In the genomic region with DNA sequence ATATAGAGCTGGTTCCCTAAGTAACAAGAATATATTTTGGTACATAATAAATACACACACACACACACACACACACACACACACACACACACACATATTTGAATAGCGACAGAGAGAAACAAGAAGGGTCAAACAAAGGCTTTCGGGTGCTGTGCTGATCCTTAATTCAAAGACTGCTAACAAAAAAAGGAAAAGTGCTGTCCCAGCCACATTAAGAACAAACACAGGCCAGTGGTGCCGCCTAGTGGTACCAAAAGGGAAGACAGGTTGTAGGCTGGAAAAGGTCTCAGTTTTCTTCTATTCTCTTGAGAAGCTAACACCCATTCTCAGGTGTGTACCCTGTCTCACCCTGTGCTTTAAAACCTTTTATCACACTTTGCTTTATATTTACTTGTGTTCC, we compare ENCODE assay signal across 8 mouse cellular contexts.
DNase-seq lines count a peak whose midpoint lies in the region; ATAC-seq lines count a peak whose summit lies in the region.
"Had no signal": no experiment of that assay in that cellular context is flagged by ENCODE, and none has a peak within 500 bp of the region (broad histone marks: within the 10 kb centered on the region; RNA-seq: fewer than 3 reads in every experiment).

No protein-coding gene starts in this region.

- no peak overlapping the region for H3K9ac ChIP-seq in forebrain, embryonic 15.5 days (replicated peaks)
- H3K9ac ChIP-seq: limb, embryonic 12.5 days had no signal

- H3K27me3 ChIP-seq in forebrain, embryonic 15.5 days: no peaks in the 10 kb centered on the region
- H3K27me3 ChIP-seq: limb, embryonic 12.5 days had no signal

- H3K4me2 ChIP-seq in forebrain, embryonic 15.5 days (replicated peaks): no peak overlapping the region
- H3K4me2 ChIP-seq: limb, embryonic 12.5 days had no signal

- whole genome bisulfite sequencing in forebrain, embryonic 15.5 days: 0% methylated on average over 3 of the region's 3 CpGs

- no peaks in the 10 kb centered on the region for H3K4me1 ChIP-seq in forebrain, embryonic 15.5 days
- H3K4me1 ChIP-seq: limb, embryonic 12.5 days had no signal

- no peak overlapping the region for H3K27ac ChIP-seq in forebrain, embryonic 15.5 days (replicated peaks)
- H3K27ac ChIP-seq: limb, embryonic 12.5 days had no signal

- no peaks in the 10 kb centered on the region for H3K36me3 ChIP-seq in forebrain, embryonic 15.5 days
- H3K36me3 ChIP-seq: limb, embryonic 12.5 days had no signal

- ATAC-seq in forebrain, embryonic 15.5 days (replicated peaks): 0 out of 2 replicates have a peak, but pooled peaks have one; percentile 43

- no peak overlapping the region for H3K4me3 ChIP-seq in forebrain, embryonic 15.5 days
- H3K4me3 ChIP-seq: limb, embryonic 12.5 days had no signal

- no peaks in the 10 kb centered on the region for H3K9me3 ChIP-seq in forebrain, embryonic 15.5 days
- H3K9me3 ChIP-seq: limb, embryonic 12.5 days had no signal

- DNase-seq in 416B (ENCODE audit: low read depth): peak; percentile 80
- peak; percentile 25 for DNase-seq in CD4-positive helper T cell, adult 2 months (ENCODE audit: low read depth, low spot score)
- DNase-seq in brain, adult 2 months (ENCODE audit: low read depth, low spot score): peak; percentile 54
- DNase-seq in kidney, postnatal 36 days: peak; percentile 42 to 79
- peak; percentile 46 for DNase-seq in lung, postnatal 25 days (ENCODE audit: low spot score)
- peak; percentile 12 to 13 for DNase-seq in right cerebral cortex, postnatal 36 days (ENCODE audit: low spot score in 2 of 2)

Comparison
In these comparisons a context has a peak if more than half of its experiments do, and no peak if none do; other contexts are left out.
1. DNase-seq: peak in every context shown above with its lines; median percentile 80 in 416B; 60 in kidney, postnatal 36 days; 54 in brain, adult 2 months; 46 in lung, postnatal 25 days; 25 in CD4-positive helper T cell, adult 2 months; 12 in right cerebral cortex, postnatal 36 days.